Mouse (Mus musculus): Measurements from ENCODE around the gene Fbxo3. TPM values are rescaled to one million over a fixed set of nuclear protein-coding genes. Genes with fewer than 3 reads are reported as not detected.

The Fbxo3 gene
- polyA plus RNA-seq, 1 experiment from 2014 or later = 54.0 TPM

- ATAC-seq (ENCODE audit: insufficient read depth) (no peak), DNase-seq (no peak)
- H3K27ac ChIP-seq (ENCODE audit: low read depth) = no peak overlapping the region
- no peak for TF ChIP-seq CTCF (IDR thresholded peaks at IDR 0.05; ENCODE audit: low read depth)
- no peak overlapping the region for H3K4me2 ChIP-seq
- 37% methylated on average over 3 of the region's 3 CpGs for WGBS
- H3K27me3 ChIP-seq (ENCODE audit: insufficient read depth, low read length) = no peaks in the 10 kb centered on the region
- no peak overlapping the region for H3K4me3 ChIP-seq (ENCODE audit: low read depth, low read length)
- H3K4me1 ChIP-seq (ENCODE audit: insufficient read depth) = no peaks in the 10 kb centered on the region
- H3K36me3 ChIP-seq (ENCODE audit: insufficient read depth) = peaks cover 50% of the 10 kb centered on the region
- no peaks in the 10 kb centered on the region for H3K9me3 ChIP-seq (ENCODE audit: low read depth, low read length)
- H3K9ac ChIP-seq = no peak overlapping the region
Observed at GRCm38 (mm10) chr2:104036316-104036715, 8.8 kb downstream of the Fbxo3 start.

GRCm38 (mm10) chr2:104038236-104038635 is 10.7 kb downstream of the Fbxo3 start:
- Histone ChIP-seq H3K27me3 (ENCODE audit: insufficient read depth, low read length) (no peaks in the 10 kb centered on the region), H3K27ac (ENCODE audit: low read depth) (no peak overlapping the region), H3K9ac (no peak overlapping the region), H3K4me3 (ENCODE audit: low read depth, low read length) (no peak overlapping the region), H3K4me1 (ENCODE audit: insufficient read depth) (no peaks in the 10 kb centered on the region), H3K36me3 (ENCODE audit: insufficient read depth) (peaks cover 55% of the 10 kb centered on the region), H3K9me3 (ENCODE audit: low read depth, low read length) (no peaks in the 10 kb centered on the region), H3K4me2 (no peak overlapping the region)
- no peak for ATAC-seq (ENCODE audit: insufficient read depth)
- no peak for TF ChIP-seq CTCF (IDR thresholded peaks at IDR 0.05; ENCODE audit: low read depth)
- WGBS = 79% methylated on average over 2 of the region's 2 CpGs
- no peak for DNase-seq

GRCm38 (mm10) chr2:104041632-104042031 is 14.1 kb downstream of the Fbxo3 start:
- no peak overlapping the region for H3K9ac ChIP-seq
- no peak overlapping the region for H3K4me3 ChIP-seq (ENCODE audit: low read depth, low read length)
- no peaks in the 10 kb centered on the region for H3K27me3 ChIP-seq (ENCODE audit: insufficient read depth, low read length)
- H3K36me3 ChIP-seq (ENCODE audit: insufficient read depth) = peaks cover 43% of the 10 kb centered on the region
- no peaks in the 10 kb centered on the region for H3K9me3 ChIP-seq (ENCODE audit: low read depth, low read length)
- TF ChIP-seq CTCF (IDR thresholded peaks at IDR 0.05; ENCODE audit: low read depth) = no peak
- ATAC-seq (ENCODE audit: insufficient read depth) = no peak
- H3K4me1 ChIP-seq (ENCODE audit: insufficient read depth) = no peaks in the 10 kb centered on the region
- DNase-seq = peak; percentile 34
- H3K27ac ChIP-seq (ENCODE audit: low read depth) = no peak overlapping the region
- WGBS = 58% methylated on average over 5 of the region's 5 CpGs
- no peak overlapping the region for H3K4me2 ChIP-seq

GRCm38 (mm10) chr2:104042766-104043165 is 15.2 kb downstream of the Fbxo3 start:
- ATAC-seq (ENCODE audit: insufficient read depth) (no peak), DNase-seq (no peak)
- no peaks in the 10 kb centered on the region for H3K4me1 ChIP-seq (ENCODE audit: insufficient read depth)
- H3K9ac ChIP-seq = no peak overlapping the region
- no peak overlapping the region for H3K4me2 ChIP-seq
- no peak overlapping the region for H3K27ac ChIP-seq (ENCODE audit: low read depth)
- peaks cover 33% of the 10 kb centered on the region for H3K36me3 ChIP-seq (ENCODE audit: insufficient read depth)
- no peak overlapping the region for H3K4me3 ChIP-seq (ENCODE audit: low read depth, low read length)
- 79% methylated on average over 15 of the region's 15 CpGs for WGBS
- no peaks in the 10 kb centered on the region for H3K9me3 ChIP-seq (ENCODE audit: low read depth, low read length)
- no peaks in the 10 kb centered on the region for H3K27me3 ChIP-seq (ENCODE audit: insufficient read depth, low read length)
- TF ChIP-seq CTCF (IDR thresholded peaks at IDR 0.05; ENCODE audit: low read depth) = no peak

- Histone ChIP-seq H3K36me3 (ENCODE audit: insufficient read depth) (peaks cover 39% of the 10 kb centered on the region), H3K4me2 (no peak overlapping the region), H3K27me3 (ENCODE audit: insufficient read depth, low read length) (no peaks in the 10 kb centered on the region), H3K27ac (ENCODE audit: low read depth) (peak overlapping the region; percentile 50), H3K9me3 (ENCODE audit: low read depth, low read length) (no peaks in the 10 kb centered on the region), H3K4me1 (ENCODE audit: insufficient read depth) (no peaks in the 10 kb centered on the region), H3K9ac (no peak overlapping the region), H3K4me3 (ENCODE audit: low read depth, low read length) (no peak overlapping the region)
- WGBS = 15% methylated on average over 5 of the region's 5 CpGs
- TF ChIP-seq CTCF (IDR thresholded peaks at IDR 0.05; ENCODE audit: low read depth) = no peak
- ATAC-seq (ENCODE audit: insufficient read depth) = peak; percentile 81
- DNase-seq = peak; percentile 65
Observed at GRCm38 (mm10) chr2:104043624-104044478, 16.3 kb downstream of the Fbxo3 start.

- Histone ChIP-seq H3K4me3 (ENCODE audit: low read depth, low read length) (no peak overlapping the region), H3K4me2 (no peak overlapping the region), H3K4me1 (ENCODE audit: insufficient read depth) (no peaks in the 10 kb centered on the region), H3K27ac (ENCODE audit: low read depth) (no peak overlapping the region), H3K9ac (no peak overlapping the region), H3K9me3 (ENCODE audit: low read depth, low read length) (no peaks in the 10 kb centered on the region), H3K27me3 (ENCODE audit: insufficient read depth, low read length) (no peaks in the 10 kb centered on the region), H3K36me3 (ENCODE audit: insufficient read depth) (peaks cover 37% of the 10 kb centered on the region)
- TF ChIP-seq CTCF (IDR thresholded peaks at IDR 0.05; ENCODE audit: low read depth) = no peak
- 59% methylated on average over 1 of the region's 1 CpGs for WGBS
- ATAC-seq (ENCODE audit: insufficient read depth) (peak; percentile 56; the same call in 1 of the 2 replicates), DNase-seq (no peak)
Observed at GRCm38 (mm10) chr2:104044479-104045080, 17.1 kb downstream of the Fbxo3 start.

- DNase-seq (no peak), ATAC-seq (ENCODE audit: insufficient read depth) (no peak)
- no peaks in the 10 kb centered on the region for H3K9me3 ChIP-seq (ENCODE audit: low read depth, low read length)
- peaks cover 48% of the 10 kb centered on the region for H3K36me3 ChIP-seq (ENCODE audit: insufficient read depth)
- TF ChIP-seq CTCF (IDR thresholded peaks at IDR 0.05; ENCODE audit: low read depth) = no peak
- 76% methylated on average over 1 of the region's 1 CpGs for WGBS
- H3K4me2 ChIP-seq = no peak overlapping the region
- H3K9ac ChIP-seq = no peak overlapping the region
- H3K4me3 ChIP-seq (ENCODE audit: low read depth, low read length) = no peak overlapping the region
- no peaks in the 10 kb centered on the region for H3K27me3 ChIP-seq (ENCODE audit: insufficient read depth, low read length)
- no peak overlapping the region for H3K27ac ChIP-seq (ENCODE audit: low read depth)
- H3K4me1 ChIP-seq (ENCODE audit: insufficient read depth) = no peaks in the 10 kb centered on the region
Observed at GRCm38 (mm10) chr2:104058381-104058780, 30.9 kb downstream of the Fbxo3 start.
